Mouse (Mus musculus): ENCODE results near the gene Magea4. TPM values are rescaled to one million over a fixed set of nuclear protein-coding genes. Genes with fewer than 3 reads are reported as not detected.

The Magea4 gene
- not detected in 2 replicates for polyA plus RNA-seq (2015; fragmentation: Nextera tagmentation; extraction: Ambion mirVana)

DNA sequence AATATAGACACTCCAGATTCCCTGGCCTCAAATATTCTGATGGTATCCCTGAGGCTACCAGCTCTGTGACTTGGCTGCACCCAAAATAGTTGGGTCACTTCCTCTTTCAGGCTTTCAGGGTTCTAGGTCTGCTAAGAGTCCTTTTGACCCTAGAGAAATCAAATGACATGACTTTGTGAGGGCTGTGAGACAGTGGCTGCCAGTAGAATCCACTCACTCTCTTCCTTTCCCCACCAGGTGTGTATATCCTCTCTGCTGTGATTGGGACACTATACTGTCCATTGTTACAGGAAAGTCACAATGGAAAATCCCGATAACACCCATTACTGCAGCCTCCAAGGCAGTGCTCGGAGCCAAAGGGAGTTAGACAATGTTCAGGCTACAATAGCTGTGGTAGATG is at the start of gene Magea4:
Gene Magea4 (plus strand): TSS at position 301 of the 400 bp plus-strand sequence.
- no peaks in the 10 kb centered on the region for H3K36me3 ChIP-seq
- H3K27ac ChIP-seq, result no peak within 1 kb of the TSS
- H3K9me3 ChIP-seq (replicated peaks), result no peaks in the 10 kb centered on the region
- H3K4me2 ChIP-seq, result no peak within 1 kb of the TSS
- 72% methylated on average over 2 of the region's 2 CpGs for WGBS
- no peak within 1 kb of the TSS for H3K9ac ChIP-seq
- ATAC-seq (replicated peaks; ENCODE audit: low FRiP score), result no peak
- H3K4me3 ChIP-seq (replicated peaks), result no peak within 1 kb of the TSS
- H3K4me1 ChIP-seq, result no peaks in the 10 kb centered on the region
- 0 out of 2 replicates have a peak, but pooled peaks cover 3% of the 10 kb centered on the region for H3K27me3 ChIP-seq

DNA sequence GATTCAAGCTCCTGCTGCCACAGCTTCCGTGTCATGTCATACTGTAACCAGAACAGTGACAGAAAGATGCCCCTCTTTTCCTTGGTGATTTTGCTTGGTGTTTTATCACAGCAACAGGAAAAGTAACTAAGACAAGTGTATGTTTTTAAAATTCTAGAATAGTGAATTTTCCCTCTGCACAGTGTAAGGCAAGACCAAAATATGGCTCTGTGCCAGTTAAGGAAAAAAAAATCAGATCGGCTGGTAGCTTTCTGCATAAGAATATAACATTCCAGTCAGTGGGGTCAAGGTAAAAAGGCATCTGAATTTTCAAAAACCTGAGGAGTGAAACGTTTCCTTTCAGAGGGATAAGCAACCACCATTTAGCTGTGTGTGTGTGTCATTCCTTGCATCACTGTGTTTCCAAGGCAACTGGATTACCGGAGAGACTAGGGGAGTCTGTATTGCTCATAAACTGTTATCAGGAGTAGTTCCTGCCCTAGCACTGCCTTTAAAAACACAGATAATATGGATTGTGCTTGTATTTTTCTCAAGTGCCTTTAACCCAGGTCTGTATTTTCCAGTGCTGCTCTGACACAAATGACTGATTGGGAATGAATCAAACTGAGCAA is 18.8 kb upstream of the Magea4 start:
- 55% methylated on average over 4 of the region's 4 CpGs for WGBS

DNA sequence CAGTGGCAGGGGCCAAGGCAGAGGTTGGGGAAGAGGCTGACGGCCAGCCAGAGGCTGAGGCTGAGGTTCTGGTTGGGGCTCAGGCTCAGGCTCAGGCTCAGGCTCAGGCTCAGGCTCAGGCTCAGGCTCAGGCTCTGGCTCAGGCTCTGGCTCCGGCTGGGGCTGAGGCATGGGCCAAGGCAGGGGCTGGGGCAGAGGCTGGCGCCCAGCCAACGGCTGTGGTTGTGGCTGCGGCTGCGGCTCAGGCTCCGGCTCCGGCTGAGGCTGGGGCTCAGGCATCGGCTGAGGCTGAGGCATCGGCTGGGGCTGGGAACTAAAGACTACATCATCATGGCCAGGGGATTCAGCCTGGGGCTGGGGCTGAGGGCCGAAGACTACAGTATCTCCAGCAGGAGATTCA is 48.8 kb downstream of the Magea4 start:
- Histone ChIP-seq H3K36me3 (no peaks in the 10 kb centered on the region), H3K9ac (no peak overlapping the region), H3K4me3 (replicated peaks) (no peak overlapping the region), H3K9me3 (replicated peaks) (no peaks in the 10 kb centered on the region), H3K27ac (no peak overlapping the region), H3K4me2 (no peak overlapping the region), H3K27me3 (0 out of 2 replicates have a peak, but pooled peaks cover 7% of the 10 kb centered on the region), H3K4me1 (no peaks in the 10 kb centered on the region)
- ATAC-seq (replicated peaks; ENCODE audit: low FRiP score), result no peak
- 87% methylated on average over 11 of the region's 11 CpGs for WGBS

More for the DNA sequence above, 18.8 kb upstream of the Magea4 start:
- Histone ChIP-seq H3K27ac (no peak overlapping the region), H3K36me3 (no peaks in the 10 kb centered on the region), H3K4me2 (no peak overlapping the region), H3K4me1 (no peaks in the 10 kb centered on the region), H3K9ac (no peak overlapping the region), H3K9me3 (replicated peaks) (no peaks in the 10 kb centered on the region), H3K27me3 (no peaks in the 10 kb centered on the region; the same call in 1 of the 2 replicates), H3K4me3 (replicated peaks) (no peak overlapping the region)
- no peak for ATAC-seq (replicated peaks; ENCODE audit: low FRiP score)

MicroRNA genes within 50 kb of the gene (microRNA counts, 519-probe panel; counts per million panel counts)
- 2,290 counts per million, percentile 29 among the panel's probes with 10 or more counts for microRNA mmu-miR-224
- 31.7 counts per million for microRNA mmu-miR-452

Small RNA genes within 50 kb of the gene (microRNA-seq; reads per million reads assigned to microRNA genes)
- gene Mir224, result 171 reads per million, percentile 64 among the genes with 10 or more reads in this experiment
- gene Mir452, result 27.1 reads per million, percentile 43 among the genes with 10 or more reads in this experiment

Other genes starting within 250 kb of the Magea4 start
- gene Fate1, start 249.0 kb upstream of the Magea4 start, polyA plus RNA-seq (2015; fragmentation: Nextera tagmentation; extraction: Ambion mirVana), result not detected in 2 replicates
- gene Cnga2, start 230.2 kb upstream of the Magea4 start, polyA plus RNA-seq (2015; fragmentation: Nextera tagmentation; extraction: Ambion mirVana), result 0.09 and 0.17 TPM in 2 replicates
- gene Gabre, start 52.8 kb downstream of the Magea4 start, polyA plus RNA-seq (2015; fragmentation: Nextera tagmentation; extraction: Ambion mirVana), result 2.2 and 2.4 TPM in 2 replicates
- gene Magea10, start 164.8 kb downstream of the Magea4 start, polyA plus RNA-seq (2015; fragmentation: Nextera tagmentation; extraction: Ambion mirVana), result not detected in 2 replicates

Data from kidney, embryonic 15.5 days (tissue).